Mouse (Mus musculus) CH12F3 (cell line): Measurements from ENCODE around the gene Pmp22.

Experiments
- in situ Hi-C: fragments of 300-500 bp; cut with MboI; formaldehyde crosslinking; loops from 2 replicates; pipeline ENCODE4 v1.14.3; 2020; ENCODE audit warnings: low sequenced_read_pairs

Gene Pmp22

DNA sequence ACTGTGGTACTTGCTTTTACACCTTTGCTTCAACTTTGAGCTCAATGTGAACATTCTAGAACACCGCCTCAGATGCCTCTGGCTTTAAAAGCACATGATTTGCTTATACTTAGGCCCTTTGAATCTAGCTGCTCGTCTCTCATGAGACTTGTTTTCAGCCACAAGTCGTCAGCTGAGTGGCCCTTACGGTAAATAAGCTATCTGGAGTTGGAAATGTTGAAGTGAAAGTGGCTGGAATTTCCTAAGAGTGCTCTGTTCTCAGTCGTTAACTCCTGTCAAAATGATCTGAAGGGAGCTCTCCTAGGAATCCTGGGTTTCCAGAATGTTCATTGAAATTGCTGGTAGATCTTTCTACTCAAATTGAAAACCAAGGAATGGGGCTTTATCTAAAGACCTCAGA, 23.1 kb downstream of the Pmp22 start:
- in situ Hi-C loops, result no loop called here

DNA sequence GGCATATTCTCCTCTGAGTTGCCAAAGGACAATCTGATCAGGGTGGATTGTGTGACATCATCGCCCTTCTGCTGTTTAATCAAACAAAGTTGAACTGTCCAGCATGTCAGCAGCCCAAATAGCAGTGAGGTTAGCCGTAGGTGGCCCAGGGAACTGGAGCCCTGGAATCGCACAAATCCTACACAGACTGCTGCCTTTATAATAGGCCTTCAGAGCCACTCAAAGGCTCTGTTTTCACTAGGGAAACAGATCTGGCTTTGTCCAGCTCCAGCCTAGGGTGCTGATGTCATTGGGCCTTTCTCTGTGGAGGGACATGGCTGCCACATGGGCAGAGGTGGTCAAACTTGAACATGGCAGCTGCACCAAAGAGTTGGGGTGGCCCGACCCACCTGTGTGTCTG, 28.3 kb downstream of the Pmp22 start:
- in situ Hi-C loops, result no loop called here

DNA sequence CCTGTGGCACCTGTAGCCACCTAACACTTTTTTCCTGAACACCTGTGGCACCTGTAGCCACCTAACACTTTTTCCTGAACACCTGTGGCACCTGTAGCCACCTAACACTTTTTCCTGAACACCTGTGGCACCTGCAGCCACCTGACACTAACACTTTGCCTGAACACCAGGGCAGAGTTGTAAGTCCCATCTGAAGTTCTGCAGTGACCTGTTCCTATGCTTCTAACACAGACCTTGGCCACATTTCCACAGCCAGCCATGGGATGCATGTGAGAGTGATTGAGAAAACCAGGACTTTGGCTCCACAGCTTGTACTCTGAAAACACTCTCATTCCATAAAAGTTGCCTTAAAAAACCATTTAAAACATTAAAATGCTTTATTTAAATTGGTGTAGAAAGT, 32.1 kb downstream of the Pmp22 start:
- in situ Hi-C loops, result no loop called here

DNA sequence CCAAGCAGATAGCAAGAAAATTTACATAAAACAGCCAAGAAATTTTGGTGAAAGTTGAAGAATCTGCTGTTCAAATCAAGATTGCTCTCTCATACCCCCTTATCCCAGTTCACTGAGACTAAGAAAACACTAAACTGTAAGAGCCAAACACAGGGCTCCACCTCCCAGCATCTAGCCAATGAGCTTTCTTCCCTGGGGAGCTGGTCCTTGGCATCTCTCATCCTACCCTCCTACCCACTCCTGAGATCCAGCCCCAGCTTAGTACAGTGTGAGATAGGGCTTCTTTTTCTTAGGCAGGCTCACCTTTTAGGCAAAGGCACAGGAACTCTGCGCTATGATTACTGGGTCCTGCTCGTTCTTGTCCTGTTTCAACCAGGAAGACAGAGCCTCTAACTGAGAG, 34.0 kb downstream of the Pmp22 start:
- in situ Hi-C loops, result no loop called here

DNA sequence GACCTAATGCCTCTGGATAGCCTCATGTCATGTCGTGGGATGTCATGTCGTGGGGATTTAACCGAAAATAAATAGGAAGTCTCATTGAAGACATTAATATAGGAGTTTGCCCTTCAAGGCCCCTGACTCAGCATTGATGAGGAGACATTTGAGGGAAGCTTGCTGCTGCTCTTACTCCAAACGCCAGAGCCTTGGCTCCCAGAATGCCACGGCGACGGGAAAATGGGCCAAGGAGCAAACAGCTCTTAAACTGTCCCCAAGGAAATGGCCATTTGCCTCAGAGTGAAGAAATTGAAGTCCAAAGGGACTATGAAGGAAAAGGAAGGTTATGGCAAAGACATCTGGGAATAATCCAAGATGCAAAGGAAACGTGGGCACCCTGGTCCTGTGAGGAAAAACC, 34.8 kb downstream of the Pmp22 start:
- in situ Hi-C loops, result no loop called here

DNA sequence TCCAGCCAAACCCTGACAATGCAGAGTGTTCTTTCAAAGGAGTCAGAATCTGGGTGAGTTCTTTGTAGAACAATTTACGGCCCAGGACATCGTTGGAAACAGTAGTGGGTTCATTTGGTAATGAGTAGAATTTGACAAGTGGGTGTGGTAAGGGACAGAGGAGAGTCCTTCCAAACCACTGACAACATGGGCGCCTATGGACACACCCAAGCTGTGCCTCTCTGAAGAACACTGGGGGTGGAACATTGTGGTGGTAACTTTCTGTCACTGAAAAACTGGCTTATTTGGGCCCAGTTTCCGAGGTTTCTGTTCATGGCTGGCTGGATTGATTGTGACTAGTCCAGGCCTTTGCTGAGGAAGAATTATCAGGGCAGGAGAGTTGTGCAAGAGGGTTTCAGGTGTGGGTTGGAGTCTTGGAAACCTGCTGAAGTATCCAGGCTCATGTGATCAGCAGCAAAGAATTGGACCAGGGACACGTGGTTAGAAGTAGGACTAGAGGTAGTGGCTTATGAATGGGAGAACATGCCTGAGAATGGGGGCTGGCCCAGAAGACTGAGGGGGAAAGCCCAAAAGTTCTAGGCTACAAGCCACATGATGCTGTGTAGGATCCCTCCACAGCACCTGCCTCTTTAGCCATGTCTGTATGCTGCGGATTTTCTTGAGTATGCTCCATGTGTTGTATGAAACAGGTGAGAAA, 35.4 kb downstream of the Pmp22 start:
- in situ Hi-C loops, result no loop called here

DNA sequence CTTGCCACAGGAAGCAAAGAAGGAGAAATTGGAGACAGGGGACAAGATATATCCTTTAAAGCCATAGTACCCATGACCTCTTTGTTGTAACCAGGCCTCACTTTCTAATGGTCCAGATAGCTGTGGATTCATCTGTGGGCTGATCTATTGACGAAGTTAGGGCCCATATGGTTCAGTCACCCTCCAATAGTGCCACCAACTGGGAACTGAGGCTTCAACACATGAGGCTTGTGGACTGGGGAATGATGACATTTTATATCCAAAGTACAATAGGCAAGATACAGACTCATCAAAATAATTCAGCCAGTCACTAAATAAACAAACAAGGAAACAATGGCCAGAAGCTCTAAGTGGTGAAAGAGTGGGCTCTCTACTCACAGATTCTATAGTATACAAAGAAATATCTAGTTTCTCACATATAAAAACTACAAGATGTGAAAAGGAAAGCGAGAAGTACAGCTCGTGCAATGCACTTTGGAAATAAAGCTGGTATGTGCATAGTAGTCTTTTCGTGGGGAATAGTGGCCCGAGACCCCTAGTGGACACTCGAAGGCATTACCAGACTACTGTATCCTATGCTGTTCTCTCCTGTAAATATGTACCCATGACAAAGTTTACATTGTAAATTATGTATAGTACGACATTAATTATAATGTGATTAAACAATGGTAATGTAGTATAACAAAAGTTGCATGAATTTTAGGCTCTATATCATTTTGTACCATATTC, 36.1 kb downstream of the Pmp22 start:
- in situ Hi-C loops, result no loop called here

DNA sequence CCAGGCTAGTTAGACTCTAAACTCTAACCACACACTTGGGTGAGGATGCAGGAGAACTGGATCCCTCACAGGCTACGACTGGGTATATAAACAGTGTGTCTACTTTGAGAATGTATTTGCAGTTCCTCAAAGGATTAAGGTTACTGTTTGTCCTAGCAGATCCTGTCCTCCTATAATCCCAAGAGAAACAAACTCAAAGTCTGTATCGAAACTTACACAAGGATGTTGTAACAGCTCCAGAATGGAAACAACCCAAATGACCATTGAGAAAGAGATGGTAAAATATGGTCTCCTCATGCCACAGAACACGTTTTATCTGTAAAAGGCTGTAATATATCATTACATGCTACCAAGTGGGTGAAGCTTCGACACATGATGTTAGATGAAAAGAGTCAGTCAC, 39.0 kb downstream of the Pmp22 start:
- in situ Hi-C loops, result no loop called here

DNA sequence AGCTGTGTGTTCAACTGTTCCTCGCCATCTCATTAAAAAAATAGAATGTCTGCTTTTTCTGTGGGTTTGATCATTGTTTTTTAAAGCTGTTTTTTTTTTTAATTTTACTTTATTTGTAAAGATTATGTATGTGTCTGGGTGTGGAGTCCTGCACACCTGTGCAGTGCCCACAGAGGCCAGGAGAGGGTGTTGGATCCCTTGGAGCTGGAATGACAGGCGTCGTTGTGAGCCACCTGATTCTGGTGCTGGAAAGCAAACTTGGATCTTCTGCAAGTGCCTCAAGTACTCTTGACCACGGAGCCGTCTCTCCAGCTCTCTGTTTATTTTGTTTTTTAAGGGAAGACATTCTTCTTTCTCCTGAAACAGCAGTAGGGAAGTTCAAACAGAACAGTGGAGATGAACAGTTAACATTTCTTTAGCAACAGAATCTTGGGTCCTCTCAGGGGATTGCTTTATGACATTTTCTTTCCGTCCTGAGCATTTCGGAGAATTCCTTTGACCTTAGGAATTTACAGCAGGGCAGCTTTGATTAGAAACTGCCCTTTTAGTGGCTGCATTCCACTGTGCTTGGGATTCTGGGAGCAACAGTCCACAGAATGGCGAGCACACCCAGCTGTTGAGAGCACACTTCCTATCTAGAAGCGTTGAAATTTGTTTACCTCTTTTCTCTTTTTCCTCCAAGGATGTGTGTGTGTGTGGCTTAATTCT, 39.9 kb downstream of the Pmp22 start:
- in situ Hi-C loops, result no loop called here

DNA sequence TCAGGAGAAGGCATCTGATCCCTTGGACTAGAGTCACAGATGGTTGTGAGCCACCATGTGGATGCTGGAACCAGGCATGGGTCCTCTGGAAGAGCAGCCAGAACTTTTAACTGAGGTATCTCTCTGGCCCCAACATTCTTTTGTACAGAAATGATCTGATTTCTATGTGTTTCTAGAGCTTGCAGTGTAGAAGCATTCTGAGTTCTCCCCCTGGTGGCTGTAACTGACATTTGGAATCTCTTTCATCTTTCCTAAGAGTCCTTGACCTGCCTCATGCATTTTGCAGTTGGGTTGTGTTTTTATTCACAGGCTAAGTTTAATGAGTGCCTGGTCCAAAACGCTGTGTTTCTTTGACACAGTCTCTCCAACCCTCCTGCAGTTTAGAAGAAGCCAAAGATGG, 43.2 kb downstream of the Pmp22 start:
- in situ Hi-C loops, result no loop called here

DNA sequence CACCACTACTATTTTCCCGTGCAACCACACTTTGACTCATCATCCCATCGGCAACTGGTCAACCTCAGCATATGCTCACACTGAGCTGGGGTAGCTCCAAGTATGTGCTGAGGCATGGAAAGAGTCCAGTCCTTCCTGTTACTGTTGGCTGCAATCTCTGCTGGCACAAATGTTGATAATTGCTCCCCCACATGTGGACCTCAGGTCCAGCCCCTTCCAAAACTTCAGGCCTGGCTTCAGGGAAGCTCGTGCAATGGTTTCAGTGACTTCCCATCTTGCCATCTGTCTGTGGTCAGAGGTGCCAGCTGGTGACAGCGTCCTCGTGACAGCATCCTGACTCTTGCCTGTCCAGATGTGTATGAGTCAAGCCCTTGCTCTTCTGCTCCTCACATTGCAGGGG, 44.8 kb downstream of the Pmp22 start:
- in situ Hi-C loops, result no loop called here

DNA sequence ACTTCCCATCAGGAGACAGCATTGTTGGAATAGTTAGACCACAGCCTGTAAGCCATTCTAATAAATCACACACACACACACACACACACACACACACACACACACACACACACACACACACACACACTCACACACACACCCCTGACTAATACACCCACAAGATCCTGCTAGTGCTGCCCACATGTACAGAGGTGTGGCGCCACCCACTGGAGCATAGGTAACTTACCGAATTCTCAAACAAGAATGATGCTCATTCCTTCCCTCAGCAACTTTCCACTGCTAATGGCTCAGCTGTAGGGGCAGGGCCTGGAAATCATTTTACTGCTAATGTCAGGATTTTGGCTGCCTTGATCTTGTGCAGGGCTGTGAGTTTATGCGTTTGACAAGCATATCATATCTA, 46.5 kb downstream of the Pmp22 start:
- in situ Hi-C loops, result no loop called here

DNA sequence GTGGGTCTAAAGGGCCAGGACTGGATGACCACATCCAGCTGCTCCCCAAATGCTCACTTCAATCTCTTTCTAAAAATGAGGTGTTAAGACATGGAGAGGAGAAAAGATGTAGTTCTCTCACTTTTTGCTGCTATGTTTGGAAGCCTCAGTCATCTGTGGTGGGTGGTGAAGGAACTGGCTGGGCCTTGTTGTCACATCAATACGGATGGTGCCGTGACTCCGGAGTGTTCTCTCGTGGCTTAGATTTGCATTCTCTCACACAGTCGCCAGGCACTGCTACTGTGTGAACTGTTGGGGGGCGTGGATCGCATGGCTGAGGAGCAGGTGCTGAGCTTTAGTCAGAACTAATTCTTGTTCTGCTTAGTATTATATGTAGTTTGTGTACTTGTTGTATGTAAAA, 47.6 kb downstream of the Pmp22 start:
- in situ Hi-C loops, result no loop called here

DNA sequence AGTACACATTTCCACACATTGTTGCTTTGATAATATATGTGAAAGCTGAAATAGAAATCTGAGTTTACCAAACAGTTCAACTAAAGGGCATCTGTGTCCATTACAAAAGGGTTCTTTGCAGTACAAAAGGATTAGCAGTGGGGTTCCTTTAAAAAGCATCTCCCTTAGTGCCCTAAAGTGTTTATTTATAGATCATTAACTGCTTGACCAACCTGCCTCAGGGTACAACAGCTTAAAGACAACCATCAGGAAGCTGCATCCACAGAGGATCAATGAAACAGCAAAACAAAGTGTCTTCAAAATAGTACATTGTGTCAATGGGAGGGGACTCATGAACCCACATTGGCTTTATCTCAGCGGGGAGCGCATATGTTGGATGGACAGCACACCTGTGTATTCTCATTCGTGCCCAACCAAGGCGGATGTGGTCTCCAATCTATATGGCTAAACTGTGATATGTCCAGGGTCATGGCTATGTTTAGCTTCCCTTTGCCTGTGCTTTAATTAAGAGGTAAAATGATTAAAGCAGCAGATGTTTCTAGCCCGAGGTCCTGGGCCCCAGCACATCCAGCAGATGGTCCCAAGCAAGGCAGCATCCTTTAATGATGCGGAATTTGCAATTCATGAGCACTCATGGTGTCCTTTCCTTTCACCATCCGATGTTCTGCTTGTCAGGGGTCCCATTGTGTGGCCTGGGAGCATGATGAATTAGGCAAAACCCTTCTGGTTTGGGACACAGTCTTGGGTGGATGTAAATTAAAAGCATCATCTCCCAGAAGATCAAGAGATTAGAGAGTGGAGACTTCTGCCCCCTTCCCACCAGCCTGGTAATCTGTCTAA, 51.7 kb downstream of the Pmp22 start:
- in situ Hi-C loops, result no loop called here

DNA sequence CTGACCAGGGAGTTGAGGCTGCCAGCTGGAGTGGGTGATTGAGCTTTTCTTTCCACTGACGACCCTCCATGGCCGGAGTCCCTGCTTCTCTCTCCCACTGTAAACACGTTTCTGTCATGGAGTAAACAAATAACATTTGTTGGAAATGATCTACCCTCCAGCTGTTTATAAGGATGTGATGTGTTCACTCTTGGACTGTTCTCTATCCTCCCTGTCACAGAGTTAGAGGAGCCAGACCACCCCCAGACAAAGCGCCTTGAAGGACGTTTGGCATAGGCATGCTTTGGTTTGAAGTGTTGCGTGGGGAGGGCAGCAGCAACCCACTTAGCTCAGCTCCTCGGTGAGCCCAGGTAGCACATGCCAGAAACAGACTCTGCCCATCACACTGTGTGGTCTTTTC, 60.0 kb downstream of the Pmp22 start:
- in situ Hi-C loops, result no loop called here

DNA sequence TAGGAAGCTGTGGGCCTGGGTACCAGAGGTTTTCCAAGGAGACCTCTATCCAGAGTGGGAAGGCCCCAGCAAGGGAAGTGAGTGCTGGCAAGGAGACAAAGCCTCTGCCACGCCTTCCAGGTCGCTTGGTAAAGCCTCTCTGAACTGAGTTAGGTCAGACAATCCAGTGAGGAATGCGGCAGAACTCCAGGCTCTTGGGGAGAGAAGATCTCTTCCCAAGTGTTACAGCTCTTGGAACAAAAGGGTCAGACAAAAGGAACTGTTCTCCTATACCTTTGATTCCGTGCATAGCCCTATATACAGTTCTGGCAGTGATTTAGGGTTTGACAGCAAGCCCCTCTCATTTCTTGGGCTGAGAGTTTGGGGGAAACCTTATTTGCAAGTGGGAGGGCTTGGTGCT, 69.3 kb downstream of the Pmp22 start:
- in situ Hi-C loops, result no loop called here

DNA sequence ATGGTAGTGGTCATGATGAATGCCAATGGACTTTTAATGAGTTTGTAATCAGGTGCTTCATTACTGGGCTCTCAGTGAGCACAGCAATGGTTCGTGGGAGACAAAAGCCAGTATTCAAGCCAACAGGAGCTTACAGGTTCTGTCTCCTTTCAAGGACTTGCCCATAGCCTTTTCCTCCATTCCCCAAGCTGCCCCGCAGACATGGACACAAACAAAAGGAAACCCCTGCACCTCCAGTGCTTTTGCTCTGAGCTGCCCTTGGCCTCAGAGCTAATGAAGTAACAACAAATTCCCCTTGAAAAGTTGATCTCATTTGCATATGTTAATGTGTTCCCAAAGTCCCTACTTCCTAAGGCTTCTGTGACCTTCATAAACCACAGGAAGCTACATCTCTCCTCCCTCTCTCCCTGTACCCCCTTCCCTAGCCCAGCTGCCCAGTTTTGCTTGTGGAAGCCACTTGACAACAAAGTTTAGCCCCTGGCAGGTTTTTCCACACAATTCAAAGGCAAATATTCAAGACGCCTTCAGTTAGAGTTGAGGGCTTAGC, 73.3 kb downstream of the Pmp22 start:
- in situ Hi-C loops, result no loop called here
